Mouse (Mus musculus) limb, embryonic 14.5 days (tissue): ENCODE results near the gene Nudt17. TPM values are rescaled to one million over a fixed set of nuclear protein-coding genes. Genes with fewer than 3 reads are reported as not detected.

Experiments
- ATAC-seq: fragments of 200-750 bp; cut with Nextera tagmentation; 2 replicates; pipeline ENCODE4 v1.8.0; 2017; ENCODE audit warnings: low read depth, moderate number of reproducible peaks, moderate TSS enrichment; ENCODE audit not compliant: low FRiP score
- DNase-seq: peaks from one replicate; pipeline ENCODE4 v3.0.0-alpha.2; 2015; ENCODE audit warnings: low spot score
- H3K27ac ChIP-seq: fragments of 300-500 bp; sonication (generic); replicated peaks from 2 replicates; pipeline ENCODE4 v1.5.1; 2014; ENCODE audit warnings: low read depth, mild to moderate bottlenecking, low read length, moderate library complexity, mixed read lengths
- H3K27me3 ChIP-seq: fragments of 300-500 bp; sonication (generic); 2 replicates; pipeline ENCODE4 v1.6.1; 2014; ENCODE audit warnings: low read length, mixed read lengths; ENCODE audit not compliant: control insufficient read depth, insufficient read depth
- H3K36me3 ChIP-seq: fragments of 300-500 bp; sonication (generic); 2 replicates; pipeline ENCODE4 v1.6.1; 2014; ENCODE audit warnings: mild to moderate bottlenecking, low read length, moderate library complexity, mixed read lengths; ENCODE audit not compliant: control insufficient read depth, insufficient read depth
- H3K4me1 ChIP-seq: fragments of 300-500 bp; sonication (generic); 2 replicates; pipeline ENCODE4 v1.6.1; 2014; ENCODE audit warnings: antibody characterized with exemption, low read length, mixed read lengths; ENCODE audit not compliant: control insufficient read depth, insufficient read depth
- H3K4me2 ChIP-seq: fragments of 300-500 bp; sonication (generic); replicated peaks from 2 replicates; pipeline ENCODE4 v1.6.1; 2014; ENCODE audit warnings: low read depth, mild to moderate bottlenecking, low read length, moderate library complexity; ENCODE audit not compliant: severe bottlenecking
- H3K4me3 ChIP-seq: fragments of 300-500 bp; sonication (generic); replicated peaks from 2 replicates; pipeline ENCODE4 v1.5.1; 2014; ENCODE audit warnings: low read length
- H3K9ac ChIP-seq: fragments of 300-500 bp; sonication (generic); 2 replicates; pipeline ENCODE4 v1.6.1; 2014; ENCODE audit warnings: mild to moderate bottlenecking, low read depth, low read length, moderate library complexity; ENCODE audit not compliant: severe bottlenecking
- H3K9me3 ChIP-seq: fragments of 300-500 bp; sonication (generic); 2 replicates; pipeline ENCODE4 v1.6.1; 2016; ENCODE audit warnings: low read length; ENCODE audit not compliant: control insufficient read depth
- POLR2A ChIP-seq: fragments of 200-500 bp; IDR thresholded peaks from 2 replicates; pipeline ENCODE4 v1.8.0; 2012; ENCODE audit warnings: inconsistent platforms, mild to moderate bottlenecking, moderate library complexity, borderline replicate concordance; ENCODE audit not compliant: insufficient read depth, insufficient read length; ENCODE audit errors: extremely low read depth
- WGBS: fragments of 180-500 bp; shearing (Covaris S2); extraction: QIAGEN DNeasy Blood & Tissue Kit; methylation state at CpG from one replicate; pipeline ENCODE4 v1.1.7; 2014; 5-methylcytosine and 5-hydroxymethylcytosine counted together
- polyA plus RNA-seq, 2 experiments: library from polyadenylated mRNA; depleted of rRNA in 1 of 2; stranded (reverse) in 1 of 2; unstranded in 1 of 2; fragments of >200 nt; fragmentation: Nextera tagmentation in 1 of 2; extraction: Ambion mirVana in 1 of 2; gene quantifications; 2 replicates each; pipeline versions ENCODE4 v1.2.1 to v1.2.3; 2012 to 2014

Nudt17 gene
- polyA plus RNA-seq, 2 experiments, result 8.3 to 13.5 TPM

- Histone ChIP-seq H3K4me2 (peak overlapping the region; percentile 56), H3K4me1 (peaks cover 6% of the 10 kb centered on the region; the same call in 1 of the 2 replicates), H3K27ac (no peak overlapping the region), H3K27me3 (0 out of 2 replicates have a peak, but pooled peaks cover 11% of the 10 kb centered on the region), H3K36me3 (no peaks in the 10 kb centered on the region), H3K9ac (peak overlapping the region; percentile 49), H3K9me3 (no peaks in the 10 kb centered on the region), H3K4me3 (peak overlapping the region; percentile 33)
- no peak for TF ChIP-seq POLR2A
- DNase-seq (no peak), ATAC-seq (no peak)
- 52% methylated on average over 17 of the region's 17 CpGs for WGBS
Observed at GRCm38 (mm10) chr3:96684151-96684821, 24.1 kb downstream of the Nudt17 start.

DNA sequence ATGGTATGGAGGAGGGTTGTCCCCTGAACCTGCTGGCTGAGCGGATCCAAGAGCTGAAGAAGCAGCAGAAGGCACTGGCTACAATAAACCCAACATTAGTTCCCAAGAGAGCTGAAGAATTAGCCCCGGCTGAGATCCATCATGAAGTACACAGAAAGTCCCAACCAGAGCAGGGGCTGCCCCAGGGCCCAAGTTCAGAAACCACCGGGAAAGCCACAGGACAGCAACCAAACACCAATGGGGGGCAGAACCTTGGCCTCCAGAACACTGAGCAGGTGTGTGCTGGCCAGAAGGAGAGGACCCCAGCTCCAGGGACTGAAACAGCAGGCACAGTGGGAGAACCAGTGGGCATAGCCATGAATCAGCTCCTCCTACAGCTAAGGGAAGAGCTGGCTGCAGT lies 24.9 kb downstream of the Nudt17 start:
- Histone ChIP-seq H3K4me2 (no peak overlapping the region), H3K27me3 (0 out of 2 replicates have a peak, but pooled peaks cover 11% of the 10 kb centered on the region), H3K36me3 (no peaks in the 10 kb centered on the region), H3K4me3 (no peak overlapping the region), H3K4me1 (peaks cover 6% of the 10 kb centered on the region; the same call in 1 of the 2 replicates), H3K9ac (no peak overlapping the region), H3K9me3 (no peaks in the 10 kb centered on the region), H3K27ac (no peak overlapping the region)
- 78% methylated on average over 3 of the region's 3 CpGs for WGBS
- DNase-seq, result no peak
- TF ChIP-seq POLR2A, result no peak
- ATAC-seq, result no peak

GRCm38 (mm10) chr3:96680269-96680956 lies 27.9 kb downstream of the Nudt17 start:
- Histone ChIP-seq H3K27me3 (0 out of 2 replicates have a peak, but pooled peaks cover 11% of the 10 kb centered on the region), H3K4me2 (no peak overlapping the region), H3K4me1 (peaks cover 6% of the 10 kb centered on the region; the same call in 1 of the 2 replicates), H3K27ac (no peak overlapping the region), H3K36me3 (no peaks in the 10 kb centered on the region), H3K9ac (no peak overlapping the region), H3K9me3 (no peaks in the 10 kb centered on the region), H3K4me3 (no peak overlapping the region)
- WGBS, result 20% methylated on average over 12 of the region's 12 CpGs
- no peak for TF ChIP-seq POLR2A
- ATAC-seq (no peak), DNase-seq (no peak)

- Histone ChIP-seq H3K27me3 (0 out of 2 replicates have a peak, but pooled peaks cover 7% of the 10 kb centered on the region), H3K4me3 (no peak overlapping the region), H3K27ac (no peak overlapping the region), H3K9me3 (no peaks in the 10 kb centered on the region), H3K9ac (no peak overlapping the region), H3K36me3 (no peaks in the 10 kb centered on the region), H3K4me2 (no peak overlapping the region), H3K4me1 (peaks cover 6% of the 10 kb centered on the region; the same call in 1 of the 2 replicates)
- 39% methylated on average over 5 of the region's 5 CpGs for WGBS
- no peak for TF ChIP-seq POLR2A
- no peak for DNase-seq
- ATAC-seq, result no peak
Observed at GRCm38 (mm10) chr3:96679159-96679674, 29.1 kb downstream of the Nudt17 start.

GRCm38 (mm10) chr3:96678456-96678855 lies 29.9 kb downstream of the Nudt17 start:
- H3K36me3 ChIP-seq, result no peaks in the 10 kb centered on the region
- ATAC-seq (no peak), DNase-seq (no peak)
- TF ChIP-seq POLR2A, result no peak
- H3K4me2 ChIP-seq, result no peak overlapping the region
- no peaks in the 10 kb centered on the region for H3K9me3 ChIP-seq
- no peaks in the 10 kb centered on the region for H3K27me3 ChIP-seq
- no peak overlapping the region for H3K4me3 ChIP-seq
- H3K9ac ChIP-seq, result no peak overlapping the region
- 72% methylated on average over 7 of the region's 7 CpGs for WGBS
- peaks cover 6% of the 10 kb centered on the region; the same call in 1 of the 2 replicates for H3K4me1 ChIP-seq
- H3K27ac ChIP-seq, result no peak overlapping the region
